Mouse (Mus musculus): ENCODE measurements around the gene Prkce.

The Prkce gene

GRCm38 (mm10) chr17:86589681-86590080 lies 422.1 kb downstream of the Prkce start:
- DNase-seq = no peak

- DNase-seq = no peak
Measured at GRCm38 (mm10) chr17:86591241-86591640, 423.7 kb downstream of the Prkce start.

GRCm38 (mm10) chr17:86592991-86593586 lies 425.5 kb downstream of the Prkce start:
- no peak for DNase-seq

- no peak for DNase-seq
Measured at GRCm38 (mm10) chr17:86595526-86595925, 427.9 kb downstream of the Prkce start.

GRCm38 (mm10) chr17:86601116-86601515 lies 433.5 kb downstream of the Prkce start:
- peak; percentile 64 for DNase-seq

GRCm38 (mm10) chr17:86601901-86602300 lies 434.3 kb downstream of the Prkce start:
- DNase-seq = no peak

- no peak for DNase-seq
Measured at GRCm38 (mm10) chr17:86603848-86604444, 436.4 kb downstream of the Prkce start.

GRCm38 (mm10) chr17:86607981-86608380 lies 440.4 kb downstream of the Prkce start:
- DNase-seq = peak; percentile 66

GRCm38 (mm10) chr17:86610271-86610969 lies 442.8 kb downstream of the Prkce start:
- no peak for DNase-seq

GRCm38 (mm10) chr17:86611772-86612171 lies 444.2 kb downstream of the Prkce start:
- no peak for DNase-seq

GRCm38 (mm10) chr17:86615592-86616291 lies 448.2 kb downstream of the Prkce start:
- DNase-seq = no peak

GRCm38 (mm10) chr17:86617570-86618237 lies 450.1 kb downstream of the Prkce start:
- DNase-seq = peak; percentile 34

GRCm38 (mm10) chr17:86618431-86618861 lies 450.9 kb downstream of the Prkce start:
- peak; percentile 68 for DNase-seq

- DNase-seq = no peak
Measured at GRCm38 (mm10) chr17:86622862-86623261, 455.3 kb downstream of the Prkce start.

GRCm38 (mm10) chr17:86626523-86626922 lies 458.9 kb downstream of the Prkce start:
- no peak for DNase-seq

GRCm38 (mm10) chr17:86633131-86633530 lies 465.5 kb downstream of the Prkce start:
- DNase-seq = peak; percentile 46

GRCm38 (mm10) chr17:86637311-86637710 lies 469.7 kb downstream of the Prkce start:
- no peak for DNase-seq

GRCm38 (mm10) chr17:86639279-86639678 lies 471.7 kb downstream of the Prkce start:
- no peak for DNase-seq

- no peak for DNase-seq
Measured at GRCm38 (mm10) chr17:86647226-86647625, 479.6 kb downstream of the Prkce start.

GRCm38 (mm10) chr17:86648856-86649435 lies 481.4 kb downstream of the Prkce start:
- DNase-seq = no peak

GRCm38 (mm10) chr17:86650241-86650640 lies 482.7 kb downstream of the Prkce start:
- no peak for DNase-seq

GRCm38 (mm10) chr17:86651091-86651490 lies 483.5 kb downstream of the Prkce start:
- DNase-seq = peak; percentile 11

- DNase-seq = no peak
Measured at GRCm38 (mm10) chr17:86652751-86653150, 485.2 kb downstream of the Prkce start.

Data from kidney, adult 9 months (tissue).